Mouse (Mus musculus): ENCODE data around the gene Ptdss2.
A peak's percentile ranks its signal among the peaks of the same experiment; 100 is the strongest.

Gene Ptdss2

GRCm38 (mm10) chr7:141122245-141122644 is at the start of gene Ptdss2:
Gene Ptdss2 (plus strand): TSS chr7:141122382.
- no peak for DNase-seq

GRCm38 (mm10) chr7:141073782-141074181 is 48.4 kb upstream of the Ptdss2 start:
- no peak for DNase-seq

GRCm38 (mm10) chr7:141077841-141078240 is 44.3 kb upstream of the Ptdss2 start, which contains the start of gene Pkp3:
Gene Pkp3 (plus strand): TSS chr7:141078218.
- no peak for DNase-seq

- no peak for DNase-seq
Measured at GRCm38 (mm10) chr7:141078876-141079275, 43.3 kb upstream of the Ptdss2 start.

GRCm38 (mm10) chr7:141079481-141080449 is 42.4 kb upstream of the Ptdss2 start:
- DNase-seq = no peak

- peak; percentile 54 to 71 for DNase-seq
Measured at GRCm38 (mm10) chr7:141087894-141088293, 34.3 kb upstream of the Ptdss2 start.

- peak; percentile 53 to 54 for DNase-seq
Measured at GRCm38 (mm10) chr7:141088473-141088872, 33.7 kb upstream of the Ptdss2 start.

- no peak for DNase-seq
Measured at GRCm38 (mm10) chr7:141090228-141090627, 32.0 kb upstream of the Ptdss2 start.

GRCm38 (mm10) chr7:141092051-141092735 is 30.0 kb upstream of the Ptdss2 start:
- DNase-seq = peak; percentile 87 to 90

GRCm38 (mm10) chr7:141093950-141094349 is 28.2 kb upstream of the Ptdss2 start:
- no peak for DNase-seq

- no peak for DNase-seq
Measured at GRCm38 (mm10) chr7:141094487-141095205, 27.5 kb upstream of the Ptdss2 start.

GRCm38 (mm10) chr7:141096021-141096420 is 26.2 kb upstream of the Ptdss2 start:
- DNase-seq = peak; percentile 58 to 71

GRCm38 (mm10) chr7:141096649-141097056 is 25.5 kb upstream of the Ptdss2 start:
- DNase-seq = peak; percentile 95 to 97

GRCm38 (mm10) chr7:141097177-141097576 is 25.0 kb upstream of the Ptdss2 start:
- no peak for DNase-seq

GRCm38 (mm10) chr7:141099911-141100691 is 22.1 kb upstream of the Ptdss2 start, which contains the start of gene Sigirr:
Gene Sigirr (minus strand): TSS chr7:141100572.
- peak; percentile 69 to 76 for DNase-seq

- no peak for DNase-seq
Measured at GRCm38 (mm10) chr7:141103161-141103560, 19.0 kb upstream of the Ptdss2 start.

GRCm38 (mm10) chr7:141115874-141116273 is 6.3 kb upstream of the Ptdss2 start:
- no peak for DNase-seq

- no peak for DNase-seq
Measured at GRCm38 (mm10) chr7:141117636-141118035, 4.5 kb upstream of the Ptdss2 start, which contains the start of gene Ano9. Gene Ano9 (minus strand): TSS chr7:141117806.

- DNase-seq = no peak
Measured at GRCm38 (mm10) chr7:141119487-141119886, 2.7 kb upstream of the Ptdss2 start.

- DNase-seq = no peak
Measured at GRCm38 (mm10) chr7:141120605-141121004, 1.6 kb upstream of the Ptdss2 start.

- no peak for DNase-seq
Measured at GRCm38 (mm10) chr7:141121051-141121531, 1.1 kb upstream of the Ptdss2 start.
